Mouse (Mus musculus) lung, postnatal 36 days (tissue): Measurements from ENCODE around the gene Tnfrsf9.

ENCODE experiments used
- DNase-seq: peaks from one replicate; pipeline ENCODE4 v3.0.0; 2022; ENCODE audit warnings: mixed read lengths

Tnfrsf9 gene

DNA sequence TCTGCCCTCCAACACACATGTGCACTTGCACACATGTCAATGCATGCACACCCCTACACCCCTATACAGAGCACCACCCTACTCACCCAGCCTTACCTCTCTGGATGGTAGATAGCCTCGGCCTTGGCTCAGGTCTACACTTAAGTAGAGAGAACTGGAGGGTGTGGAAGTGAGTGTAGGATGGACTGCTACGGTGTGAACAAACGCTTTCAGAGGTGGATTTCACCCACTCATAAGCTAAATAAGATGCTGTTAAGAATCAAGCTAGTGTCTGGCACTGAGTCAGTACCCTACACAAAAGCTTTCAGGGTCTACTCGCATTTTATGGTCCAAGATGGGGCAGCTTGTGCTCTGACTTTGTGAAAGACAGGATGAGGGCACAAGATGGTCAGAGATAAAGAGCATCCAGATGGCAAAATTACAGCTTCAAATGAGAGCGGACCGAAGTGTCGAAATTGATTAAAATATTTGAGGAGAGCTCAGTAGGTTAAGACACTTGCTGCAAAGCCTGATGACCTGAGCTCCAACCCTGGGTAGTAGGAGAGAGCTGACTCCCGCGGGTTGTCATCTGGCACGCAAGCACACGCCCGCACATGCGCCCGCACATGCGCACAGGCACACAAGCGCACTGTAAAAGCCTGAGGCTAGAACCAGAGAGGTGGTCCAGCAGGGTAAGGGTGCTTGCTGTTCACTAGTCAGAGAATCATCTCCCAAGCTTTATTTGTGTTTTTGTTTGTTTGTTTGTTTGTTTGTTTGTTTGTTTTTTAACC lies 23.1 kb downstream of the Tnfrsf9 start:
- DNase-seq: no peak

DNA sequence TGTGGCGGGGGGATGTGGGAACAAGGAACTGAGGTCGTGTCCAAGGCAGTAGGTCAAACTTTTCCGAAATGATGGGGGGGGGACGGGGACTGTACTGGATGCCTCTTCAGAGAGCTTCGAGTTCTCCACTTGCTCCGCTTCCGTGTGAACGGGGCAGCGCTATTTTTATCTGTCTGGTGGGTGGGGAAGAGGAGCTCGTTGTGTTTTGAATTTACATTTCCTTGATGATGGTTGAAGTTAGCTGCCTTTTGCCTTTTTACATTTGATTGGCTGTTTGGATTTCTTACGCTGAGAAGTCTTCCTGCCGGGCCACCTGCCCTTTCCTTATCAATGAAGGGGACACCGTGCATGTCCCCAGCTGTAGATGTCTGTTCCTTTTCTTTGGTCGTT lies 23.7 kb downstream of the Tnfrsf9 start:
- no peak for DNase-seq

DNA sequence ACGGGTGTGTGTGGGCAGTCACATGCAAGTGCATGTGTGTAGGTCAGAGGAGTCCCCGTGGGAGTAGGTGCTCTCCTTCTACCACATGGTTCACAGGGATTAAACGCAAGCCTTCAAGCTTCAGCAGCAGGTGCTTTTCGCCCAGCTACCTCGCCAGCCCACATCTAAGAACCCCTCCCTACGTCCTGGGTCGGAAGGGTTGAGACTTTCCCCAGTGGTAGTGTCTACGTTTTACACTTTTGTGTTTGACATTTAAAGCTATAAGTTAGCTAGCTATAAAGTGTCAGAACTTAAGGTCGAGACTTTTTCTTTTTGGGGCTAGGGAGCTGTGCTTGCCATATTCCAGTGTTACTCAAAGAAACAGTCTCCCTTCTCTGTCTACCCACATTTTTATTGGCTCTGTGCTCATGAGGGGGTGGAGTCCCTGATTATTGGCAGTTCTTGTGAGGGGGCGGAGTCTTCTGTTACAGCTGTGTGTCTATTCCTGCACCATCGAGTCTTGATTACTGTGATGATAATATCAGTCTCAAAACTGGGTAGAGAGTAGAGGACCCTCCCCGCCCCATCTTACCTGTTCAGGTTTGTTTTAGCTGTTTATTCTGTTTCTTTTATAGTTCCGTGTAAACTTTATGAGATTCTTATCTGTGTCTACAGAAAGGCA lies 25.8 kb downstream of the Tnfrsf9 start:
- no peak for DNase-seq

DNA sequence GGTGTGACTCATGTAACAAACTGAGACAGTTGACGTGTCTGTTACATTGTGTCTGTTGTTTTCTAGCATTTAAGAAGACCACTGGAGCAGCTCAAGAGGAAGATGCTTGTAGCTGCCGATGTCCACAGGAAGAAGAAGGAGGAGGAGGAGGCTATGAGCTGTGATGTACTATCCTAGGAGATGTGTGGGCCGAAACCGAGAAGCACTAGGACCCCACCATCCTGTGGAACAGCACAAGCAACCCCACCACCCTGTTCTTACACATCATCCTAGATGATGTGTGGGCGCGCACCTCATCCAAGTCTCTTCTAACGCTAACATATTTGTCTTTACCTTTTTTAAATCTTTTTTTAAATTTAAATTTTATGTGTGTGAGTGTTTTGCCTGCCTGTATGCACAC lies 30.3 kb downstream of the Tnfrsf9 start:
- DNase-seq: no peak

DNA sequence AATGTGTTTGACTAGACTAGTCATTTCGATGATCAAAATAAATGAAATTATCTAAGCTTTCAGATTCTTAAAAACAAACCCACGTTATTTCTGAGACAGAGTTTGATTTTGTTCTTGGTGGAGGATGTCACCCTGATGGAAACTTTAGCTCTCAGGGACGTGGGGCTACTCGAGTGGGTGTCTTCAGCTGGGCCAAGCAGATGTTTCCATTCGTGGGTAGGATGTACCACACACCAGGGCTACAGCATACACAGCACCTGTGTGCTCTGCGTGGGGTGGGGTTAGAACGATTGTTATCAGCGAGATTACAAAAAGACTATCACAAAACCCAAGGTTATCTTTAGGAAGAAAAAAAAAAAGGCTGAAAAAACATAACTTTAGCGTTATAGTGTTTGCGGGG lies 36.6 kb downstream of the Tnfrsf9 start:
- no peak for DNase-seq

DNA sequence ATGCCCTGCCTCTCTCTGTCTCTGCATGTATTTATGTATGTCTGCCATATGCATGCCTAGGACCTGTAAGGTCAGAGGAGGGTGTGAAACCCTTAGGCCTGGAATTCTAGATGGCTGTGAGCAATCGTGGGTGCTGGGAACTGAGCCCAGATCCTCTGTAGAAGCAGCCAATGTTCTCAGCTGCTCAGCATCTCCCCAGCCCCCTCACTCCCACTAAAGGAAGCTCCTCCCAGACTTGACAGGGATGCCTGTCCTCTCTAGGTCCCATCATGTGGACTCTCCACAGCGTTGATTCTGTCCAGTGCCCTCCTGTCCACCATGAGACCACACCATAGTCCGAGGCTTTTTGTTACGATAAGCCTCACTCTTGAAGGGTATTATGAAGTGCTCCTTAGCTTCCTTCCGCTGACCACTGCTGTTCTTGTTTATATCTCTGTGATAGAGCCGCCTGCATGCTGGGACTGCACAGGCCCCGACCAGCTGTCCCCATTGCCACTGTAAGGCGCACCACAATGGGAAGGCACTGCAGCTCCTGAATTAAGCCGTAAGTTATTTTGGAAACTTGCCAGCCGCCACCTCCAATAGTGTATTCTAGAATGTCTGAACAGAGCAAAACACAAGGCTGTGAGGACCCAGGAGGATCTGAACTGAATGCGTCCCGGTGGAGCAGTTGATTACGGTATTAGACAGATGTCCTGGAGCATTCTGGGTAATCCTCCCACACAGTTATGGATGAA lies 42.2 kb downstream of the Tnfrsf9 start:
- no peak for DNase-seq

DNA sequence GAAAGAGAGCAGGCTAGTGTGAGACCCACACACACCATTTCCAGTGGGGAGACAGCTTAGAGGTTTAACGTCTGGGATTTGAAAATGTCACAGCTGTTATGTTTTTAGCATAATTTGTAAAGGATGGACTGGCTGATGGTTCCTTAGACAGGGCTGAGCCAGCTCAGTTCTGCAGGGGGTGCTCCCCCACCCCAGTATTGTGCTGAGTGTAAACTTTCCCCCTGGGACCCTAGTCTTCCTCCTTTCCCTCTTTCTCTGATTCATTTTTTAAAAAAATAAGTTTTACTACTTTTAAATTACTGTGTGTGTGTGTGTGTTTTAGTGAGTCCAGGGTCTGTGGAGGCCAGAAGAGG lies 42.7 kb downstream of the Tnfrsf9 start:
- DNase-seq: no peak

DNA sequence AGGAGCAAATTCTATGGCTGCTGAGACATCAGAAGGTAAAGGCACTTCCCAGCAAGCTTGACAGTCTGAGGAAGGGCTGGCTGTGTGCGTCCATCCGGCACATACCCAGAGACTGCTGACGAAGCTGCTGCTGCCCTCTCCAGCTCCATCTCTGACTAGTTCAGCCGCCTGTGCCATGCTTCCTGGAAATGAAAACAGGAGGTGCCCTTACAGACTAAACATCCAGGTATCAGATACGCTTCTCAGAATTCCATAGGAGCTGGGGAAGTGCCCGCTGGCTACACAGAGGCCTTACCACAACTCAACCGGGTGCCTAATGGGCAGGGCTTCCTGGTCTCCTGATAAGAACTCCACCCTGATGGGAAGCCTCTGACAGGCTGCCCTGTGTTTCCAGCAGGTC lies 44.2 kb downstream of the Tnfrsf9 start:
- no peak for DNase-seq

DNA sequence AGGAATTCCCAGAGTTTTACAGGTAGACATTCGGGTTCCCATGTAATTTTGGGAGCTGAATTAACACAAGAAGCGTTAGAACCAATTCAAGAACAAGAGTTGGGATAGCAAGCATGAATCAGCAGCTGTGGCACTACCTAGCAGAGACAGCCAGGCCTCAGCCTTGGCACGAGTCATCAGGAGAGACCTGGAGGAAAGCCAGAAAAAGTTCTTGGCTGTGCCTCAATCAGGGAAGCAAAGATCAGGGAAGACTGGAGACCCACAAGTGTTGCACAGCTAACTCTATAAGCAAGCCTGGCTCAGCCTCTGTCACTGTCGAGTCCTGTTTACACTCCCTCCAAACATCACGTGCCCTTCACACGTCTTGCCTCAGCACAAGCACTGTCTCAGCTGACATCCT lies 47.9 kb downstream of the Tnfrsf9 start:
- peak; percentile 58 for DNase-seq

DNA sequence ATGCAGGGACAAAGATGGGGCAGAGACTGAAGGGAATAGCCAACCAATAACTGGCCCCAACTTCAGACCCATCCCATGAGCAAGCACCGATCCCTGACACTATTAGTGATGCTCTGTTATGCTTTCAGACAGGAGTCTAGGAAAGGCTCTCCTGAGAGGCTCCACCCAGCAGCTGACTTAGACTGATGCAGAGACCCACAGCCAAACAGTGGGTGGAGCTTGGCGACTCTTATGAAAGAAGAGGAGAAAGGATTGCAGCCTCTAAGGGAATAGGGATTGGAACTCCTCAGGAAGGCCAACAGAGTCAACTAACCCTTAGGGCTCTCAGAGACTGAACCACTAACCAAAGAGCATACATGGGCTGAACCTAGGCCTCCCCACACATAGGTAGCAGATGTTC lies 49.3 kb downstream of the Tnfrsf9 start:
- DNase-seq: no peak

DNA sequence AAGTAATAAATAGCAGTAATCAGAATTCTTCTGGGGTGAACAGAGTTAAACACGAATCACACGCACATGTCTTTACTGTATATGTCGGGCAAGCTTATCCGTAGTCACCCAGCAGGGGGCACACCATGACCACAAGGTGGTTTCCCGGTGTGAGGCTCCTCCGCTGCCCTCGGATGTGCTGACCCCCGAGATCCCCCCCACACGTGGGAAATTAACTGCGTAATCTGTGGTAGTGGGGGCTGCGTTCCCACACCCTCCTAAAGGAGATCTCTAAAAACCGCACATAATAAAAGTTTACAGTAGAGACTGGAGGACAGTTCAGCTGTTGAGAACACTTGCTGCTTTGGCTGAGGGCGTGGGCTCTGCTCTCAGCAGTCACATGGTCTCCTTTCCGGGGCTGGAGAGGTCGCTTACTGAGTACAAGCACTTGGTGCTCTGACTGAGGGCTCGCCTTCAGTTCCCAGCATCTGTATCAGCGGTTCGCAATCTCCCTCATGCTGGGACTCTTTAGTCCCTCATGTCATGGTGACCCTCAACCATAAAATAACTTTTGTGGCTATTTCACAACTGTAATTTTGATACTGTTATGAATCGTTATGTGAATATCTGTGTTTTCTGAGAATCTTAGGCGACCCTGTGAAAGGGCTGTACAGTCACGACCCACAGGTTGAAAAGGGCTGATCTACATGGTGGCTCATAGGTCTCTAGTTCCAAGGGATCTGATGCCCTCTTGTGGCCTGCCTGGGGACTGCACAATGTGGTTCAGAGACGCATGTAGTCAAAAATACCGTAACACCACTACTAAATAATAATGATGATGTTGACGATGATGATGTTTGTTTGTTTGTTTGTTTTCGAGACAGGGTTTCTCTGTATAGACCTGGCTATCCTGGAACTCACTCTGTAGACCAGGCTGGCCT lies 50.5 kb downstream of the Tnfrsf9 start:
- DNase-seq: peak; percentile 94

DNA sequence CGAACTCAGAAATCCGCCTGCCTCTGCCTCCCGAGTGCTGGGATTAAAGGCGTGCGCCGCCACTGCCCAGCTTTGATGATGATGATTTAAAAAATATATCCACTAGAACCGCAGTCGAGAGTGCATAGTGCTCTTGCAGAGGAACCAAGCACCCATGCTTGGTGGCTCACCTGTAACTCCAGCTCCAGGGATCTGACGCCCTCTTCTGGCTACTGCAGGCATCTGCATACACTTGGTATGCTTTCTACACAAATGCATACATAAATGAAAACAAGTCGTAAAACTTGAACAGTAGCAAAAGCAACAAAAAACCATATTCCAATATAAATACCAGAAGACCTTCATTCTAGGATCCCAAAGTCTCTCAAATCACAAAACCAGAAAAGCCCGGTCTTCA lies 51.2 kb downstream of the Tnfrsf9 start:
- DNase-seq: no peak

DNA sequence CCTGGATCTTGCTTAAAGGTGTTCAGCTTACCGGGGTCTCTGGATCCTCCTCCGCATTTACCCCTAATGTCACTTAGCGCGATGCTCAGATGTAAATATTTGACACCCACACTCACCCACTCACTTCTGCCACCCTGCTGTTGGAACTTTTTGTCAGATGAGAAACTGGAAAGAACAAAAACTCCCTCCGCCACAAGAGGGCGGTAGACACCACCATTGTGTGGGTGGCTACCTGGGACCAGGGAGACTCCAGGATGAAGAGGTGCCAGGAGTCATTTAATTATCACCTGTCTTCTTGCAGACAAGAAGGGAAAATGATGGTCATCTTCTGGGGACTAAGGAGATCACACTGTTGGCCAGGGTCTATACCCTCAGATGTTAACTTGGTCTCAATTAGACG lies 52.2 kb downstream of the Tnfrsf9 start:
- DNase-seq: peak; percentile 82

DNA sequence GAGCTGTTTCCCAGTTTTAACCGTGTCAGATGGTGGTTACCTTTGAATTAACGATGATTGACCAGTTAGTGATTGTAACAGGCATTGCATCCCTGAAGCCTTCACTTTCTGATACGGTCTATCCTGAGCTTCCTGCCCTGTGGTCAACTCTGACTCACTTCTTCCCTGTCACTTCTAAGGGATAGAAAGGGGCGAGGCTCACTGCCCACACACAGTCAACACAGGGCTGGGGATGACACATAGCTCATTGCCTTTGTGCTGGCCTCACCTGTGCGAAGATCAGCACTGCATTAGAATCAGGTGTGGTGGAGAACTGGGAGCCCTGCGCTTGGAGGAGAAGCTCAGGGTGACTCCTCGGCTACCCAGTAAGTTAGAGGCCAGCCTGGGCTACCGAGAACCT lies 54.6 kb downstream of the Tnfrsf9 start:
- no peak for DNase-seq

DNA sequence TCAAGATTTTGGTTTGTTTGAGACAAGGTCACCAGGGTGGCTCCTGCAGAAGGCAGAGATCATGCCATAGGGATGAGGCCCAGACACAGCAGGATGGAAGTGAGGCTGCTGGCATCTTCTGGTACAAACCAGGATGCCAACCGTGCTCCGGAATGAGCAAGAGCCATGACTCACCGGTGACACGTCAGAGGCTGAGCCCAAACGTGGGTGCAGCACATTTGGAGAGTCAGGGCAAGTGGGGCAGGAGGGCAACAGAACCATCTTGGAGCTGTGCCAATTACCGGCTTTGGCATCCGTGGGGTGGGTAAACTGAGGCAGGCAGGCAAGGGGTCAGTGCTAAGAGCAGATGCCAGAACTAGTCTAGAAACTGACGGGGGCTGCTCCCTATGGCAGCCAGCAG lies 58.9 kb downstream of the Tnfrsf9 start:
- DNase-seq: no peak

DNA sequence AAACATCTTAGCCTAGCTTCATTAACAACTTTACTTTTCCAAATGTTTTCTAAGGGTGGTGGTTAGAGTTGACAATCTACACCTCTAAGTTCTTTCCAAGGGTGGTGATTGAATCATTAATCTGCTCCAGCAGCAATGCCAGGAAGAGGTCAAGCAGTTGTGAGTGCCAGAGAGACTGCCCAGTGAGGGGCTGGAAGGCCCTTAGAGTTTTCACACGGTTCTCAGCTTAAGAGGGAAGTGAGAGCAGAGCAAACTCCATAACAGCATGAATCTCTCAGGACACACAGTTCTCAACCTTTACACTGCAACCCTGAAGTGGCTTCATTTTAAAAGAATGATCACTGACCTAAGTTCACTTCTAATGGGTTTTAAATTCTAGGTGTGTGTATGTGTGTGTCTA lies 60.8 kb downstream of the Tnfrsf9 start:
- DNase-seq: peak; percentile 71

DNA sequence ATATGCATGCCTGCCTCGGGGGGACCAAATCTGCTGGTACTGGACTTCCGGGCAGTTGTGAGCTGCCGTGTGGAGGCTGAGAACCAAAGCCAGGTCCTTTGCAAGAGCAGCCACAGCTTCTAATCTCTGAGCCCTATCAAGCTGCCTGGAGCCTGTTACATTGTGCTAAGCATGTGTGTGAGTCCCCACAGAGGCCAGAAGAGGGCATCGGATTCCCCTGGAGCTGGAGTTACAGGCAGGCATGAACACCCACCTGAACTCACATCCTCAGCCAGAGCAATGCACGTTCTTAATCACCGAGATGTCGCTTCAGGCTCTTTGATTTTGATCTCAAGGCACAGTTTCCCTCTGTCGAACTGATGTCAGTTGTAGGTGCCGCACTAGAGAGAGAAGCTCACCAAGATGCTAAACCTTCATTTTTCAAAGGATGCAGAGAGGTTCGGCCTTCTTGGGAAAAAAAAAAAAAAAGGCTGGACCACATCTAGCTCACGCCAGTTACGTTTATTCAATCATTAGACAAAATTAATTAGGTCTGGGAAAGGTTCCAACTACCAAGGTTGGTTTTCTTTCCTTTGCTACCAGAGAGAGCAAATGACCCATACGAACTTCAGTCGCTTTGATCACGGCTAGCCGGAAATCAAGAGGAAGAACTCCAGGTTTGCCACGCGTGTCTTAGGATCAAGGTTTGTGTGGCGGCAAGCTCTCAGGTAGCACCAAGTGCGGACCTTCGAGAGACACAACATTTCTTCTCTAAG lies 64.0 kb downstream of the Tnfrsf9 start:
- no peak for DNase-seq

DNA sequence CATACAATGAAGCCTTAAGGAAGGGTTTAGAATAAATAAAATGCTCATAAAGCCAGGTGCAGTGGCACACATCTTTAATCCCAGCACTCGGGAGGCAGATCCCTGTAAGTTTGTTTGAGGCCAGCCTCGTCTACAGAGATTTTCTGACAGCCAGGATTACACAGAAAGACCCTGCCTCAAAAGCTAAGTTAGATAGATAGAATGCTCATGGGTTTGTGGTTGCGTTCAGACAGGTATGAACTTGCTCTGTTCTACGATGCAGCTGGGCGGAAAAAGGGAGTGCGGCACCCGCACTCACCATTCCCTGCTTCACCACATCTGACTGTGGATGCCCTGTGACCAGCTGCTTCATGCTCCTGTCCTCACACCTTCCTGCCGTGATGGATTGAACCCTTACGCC lies 65.1 kb downstream of the Tnfrsf9 start:
- DNase-seq: no peak

DNA sequence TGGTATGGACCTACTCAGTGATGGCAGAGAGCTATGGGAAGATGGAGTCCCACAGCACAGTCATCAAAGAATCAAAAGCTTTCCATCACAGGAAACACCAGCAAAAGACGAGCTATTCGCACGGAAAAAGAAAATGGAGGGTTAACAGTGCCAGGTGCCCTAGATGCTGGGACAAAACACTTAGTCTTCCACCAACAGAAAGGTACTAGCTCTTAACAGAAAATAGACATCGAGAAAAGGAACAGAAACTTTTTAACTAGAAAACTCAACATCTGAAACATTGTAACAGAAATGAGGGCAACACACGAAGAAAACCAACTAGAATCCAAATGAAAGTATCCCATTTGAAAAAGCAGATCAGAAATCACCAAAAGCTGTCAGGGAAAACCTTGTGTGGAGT lies 65.8 kb downstream of the Tnfrsf9 start:
- no peak for DNase-seq

DNA sequence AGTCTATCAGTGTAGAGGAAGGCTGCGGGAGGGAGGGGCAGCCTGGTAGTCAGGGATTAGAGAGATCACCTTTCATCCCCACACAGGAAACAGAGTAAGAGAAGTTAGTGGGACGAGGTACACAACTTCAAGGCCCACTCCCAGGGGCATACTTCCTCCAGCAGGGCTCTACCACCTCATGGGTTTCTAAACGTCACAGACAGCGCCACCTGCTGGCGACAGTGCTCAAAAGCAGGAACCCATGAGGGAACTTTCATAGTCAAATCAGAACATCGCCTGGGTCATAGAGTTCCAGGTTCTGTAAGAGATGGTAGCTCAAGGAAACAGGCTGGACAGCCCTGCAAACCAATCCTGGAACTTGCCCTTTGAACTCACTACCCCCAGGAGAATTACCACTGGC lies 75.8 kb downstream of the Tnfrsf9 start:
- DNase-seq: peak; percentile 74
